Mouse (Mus musculus): ENCODE data around the gene Dis3l2. TPM values are rescaled to one million over a fixed set of nuclear protein-coding genes. Genes with fewer than 3 reads are reported as not detected.

The Dis3l2 gene
- polyA plus RNA-seq, 1 experiment from 2014 or later, result 23.0 TPM

GRCm38 (mm10) chr1:87059042-87059665, 355.5 kb downstream of the Dis3l2 start:
- no peak overlapping the region for H3K4me3 ChIP-seq (ENCODE audit: low read depth, low read length)
- H3K4me2 ChIP-seq (ENCODE audit: low read length), result no peak overlapping the region
- H3K27ac ChIP-seq (ENCODE audit: low read depth), result no peak overlapping the region
- 79% methylated on average over 8 of the region's 8 CpGs for WGBS
- DNase-seq (ENCODE audit: low spot score) (no peak), ATAC-seq (replicated peaks; ENCODE audit: low FRiP score, low TSS enrichment, low read depth) (no peak)
- H3K36me3 ChIP-seq (ENCODE audit: control insufficient read depth, insufficient read depth, low read length), result no peaks in the 10 kb centered on the region
- H3K27me3 ChIP-seq (replicated peaks; ENCODE audit: control insufficient read depth, insufficient read depth, low read length), result no peaks in the 10 kb centered on the region
- no peak overlapping the region for H3K9ac ChIP-seq (ENCODE audit: low read length)
- H3K9me3 ChIP-seq (ENCODE audit: control insufficient read depth, low read length), result no peaks in the 10 kb centered on the region
- H3K4me1 ChIP-seq (replicated peaks; ENCODE audit: control insufficient read depth, insufficient read depth, low read length), result no peaks in the 10 kb centered on the region; the same call in 1 of the 2 replicates

GRCm38 (mm10) chr1:87060913-87061312, 357.3 kb downstream of the Dis3l2 start:
- Histone ChIP-seq H3K4me1 (replicated peaks; ENCODE audit: control insufficient read depth, insufficient read depth, low read length) (no peaks in the 10 kb centered on the region), H3K36me3 (ENCODE audit: control insufficient read depth, insufficient read depth, low read length) (no peaks in the 10 kb centered on the region), H3K27ac (ENCODE audit: low read depth) (no peak overlapping the region), H3K9me3 (ENCODE audit: control insufficient read depth, low read length) (no peaks in the 10 kb centered on the region), H3K9ac (ENCODE audit: low read length) (no peak overlapping the region), H3K4me2 (ENCODE audit: low read length) (no peak overlapping the region), H3K4me3 (ENCODE audit: low read depth, low read length) (no peak overlapping the region), H3K27me3 (replicated peaks; ENCODE audit: control insufficient read depth, insufficient read depth, low read length) (no peaks in the 10 kb centered on the region)
- no peak for DNase-seq (ENCODE audit: low spot score)
- ATAC-seq (replicated peaks; ENCODE audit: low FRiP score, low TSS enrichment, low read depth), result no peak

- H3K27me3 ChIP-seq (replicated peaks; ENCODE audit: control insufficient read depth, insufficient read depth, low read length), result no peaks in the 10 kb centered on the region
- H3K9ac ChIP-seq (ENCODE audit: low read length), result no peak overlapping the region
- no peak overlapping the region for H3K4me2 ChIP-seq (ENCODE audit: low read length)
- WGBS, result 53% methylated on average over 16 of the region's 16 CpGs
- no peaks in the 10 kb centered on the region for H3K4me1 ChIP-seq (replicated peaks; ENCODE audit: control insufficient read depth, insufficient read depth, low read length)
- DNase-seq (ENCODE audit: low spot score) (peak; percentile 54), ATAC-seq (replicated peaks; ENCODE audit: low FRiP score, low TSS enrichment, low read depth) (0 out of 2 replicates have a peak, but pooled peaks have one; percentile 22)
- no peak overlapping the region for H3K4me3 ChIP-seq (ENCODE audit: low read depth, low read length)
- H3K9me3 ChIP-seq (ENCODE audit: control insufficient read depth, low read length), result no peaks in the 10 kb centered on the region
- no peak overlapping the region for H3K27ac ChIP-seq (ENCODE audit: low read depth)
- no peaks in the 10 kb centered on the region for H3K36me3 ChIP-seq (ENCODE audit: control insufficient read depth, insufficient read depth, low read length)
These were observed 367.1 kb downstream of the Dis3l2 start for GRCm38 (mm10) chr1:87070720-87071119.

GRCm38 (mm10) chr1:87073776-87074175, 370.2 kb downstream of the Dis3l2 start:
- Histone ChIP-seq H3K9me3 (ENCODE audit: control insufficient read depth, low read length) (no peaks in the 10 kb centered on the region), H3K9ac (ENCODE audit: low read length) (no peak overlapping the region), H3K36me3 (ENCODE audit: control insufficient read depth, insufficient read depth, low read length) (no peaks in the 10 kb centered on the region), H3K27ac (ENCODE audit: low read depth) (no peak overlapping the region), H3K27me3 (replicated peaks; ENCODE audit: control insufficient read depth, insufficient read depth, low read length) (no peaks in the 10 kb centered on the region), H3K4me1 (replicated peaks; ENCODE audit: control insufficient read depth, insufficient read depth, low read length) (no peaks in the 10 kb centered on the region), H3K4me3 (ENCODE audit: low read depth, low read length) (no peak overlapping the region), H3K4me2 (ENCODE audit: low read length) (no peak overlapping the region)
- DNase-seq (ENCODE audit: low spot score), result no peak
- ATAC-seq (replicated peaks; ENCODE audit: low FRiP score, low TSS enrichment, low read depth), result no peak
- WGBS, result 83% methylated on average over 8 of the region's 8 CpGs

GRCm38 (mm10) chr1:87086196-87086595, 382.6 kb downstream of the Dis3l2 start:
- Histone ChIP-seq H3K9me3 (ENCODE audit: control insufficient read depth, low read length) (no peaks in the 10 kb centered on the region), H3K36me3 (ENCODE audit: control insufficient read depth, insufficient read depth, low read length) (no peaks in the 10 kb centered on the region), H3K27ac (ENCODE audit: low read depth) (no peak overlapping the region), H3K4me3 (ENCODE audit: low read depth, low read length) (no peak overlapping the region), H3K27me3 (replicated peaks; ENCODE audit: control insufficient read depth, insufficient read depth, low read length) (no peaks in the 10 kb centered on the region), H3K4me2 (ENCODE audit: low read length) (no peak overlapping the region), H3K9ac (ENCODE audit: low read length) (no peak overlapping the region), H3K4me1 (replicated peaks; ENCODE audit: control insufficient read depth, insufficient read depth, low read length) (no peaks in the 10 kb centered on the region)
- ATAC-seq (replicated peaks; ENCODE audit: low FRiP score, low TSS enrichment, low read depth), result no peak
- 66% methylated on average over 4 of the region's 4 CpGs for WGBS
- DNase-seq (ENCODE audit: low spot score), result no peak

- Histone ChIP-seq H3K4me3 (ENCODE audit: low read depth, low read length) (no peak overlapping the region), H3K27me3 (replicated peaks; ENCODE audit: control insufficient read depth, insufficient read depth, low read length) (no peaks in the 10 kb centered on the region), H3K27ac (ENCODE audit: low read depth) (no peak overlapping the region), H3K36me3 (ENCODE audit: control insufficient read depth, insufficient read depth, low read length) (no peaks in the 10 kb centered on the region), H3K9me3 (ENCODE audit: control insufficient read depth, low read length) (no peaks in the 10 kb centered on the region), H3K9ac (ENCODE audit: low read length) (no peak overlapping the region), H3K4me2 (ENCODE audit: low read length) (no peak overlapping the region), H3K4me1 (replicated peaks; ENCODE audit: control insufficient read depth, insufficient read depth, low read length) (no peaks in the 10 kb centered on the region)
- DNase-seq (ENCODE audit: low spot score) (no peak), ATAC-seq (replicated peaks; ENCODE audit: low FRiP score, low TSS enrichment, low read depth) (no peak)
- 68% methylated on average over 17 of the region's 17 CpGs for WGBS
These were observed 383.4 kb downstream of the Dis3l2 start for GRCm38 (mm10) chr1:87086964-87087363.

GRCm38 (mm10) chr1:87089251-87089650, 385.6 kb downstream of the Dis3l2 start:
- H3K9ac ChIP-seq (ENCODE audit: low read length), result no peak overlapping the region
- H3K4me2 ChIP-seq (ENCODE audit: low read length), result no peak overlapping the region
- no peaks in the 10 kb centered on the region for H3K9me3 ChIP-seq (ENCODE audit: control insufficient read depth, low read length)
- H3K4me1 ChIP-seq (replicated peaks; ENCODE audit: control insufficient read depth, insufficient read depth, low read length), result no peaks in the 10 kb centered on the region
- 88% methylated on average over 11 of the region's 11 CpGs for WGBS
- no peaks in the 10 kb centered on the region for H3K27me3 ChIP-seq (replicated peaks; ENCODE audit: control insufficient read depth, insufficient read depth, low read length)
- ATAC-seq (replicated peaks; ENCODE audit: low FRiP score, low TSS enrichment, low read depth) (no peak), DNase-seq (ENCODE audit: low spot score) (no peak)
- no peak overlapping the region for H3K27ac ChIP-seq (ENCODE audit: low read depth)
- no peaks in the 10 kb centered on the region for H3K36me3 ChIP-seq (ENCODE audit: control insufficient read depth, insufficient read depth, low read length)
- H3K4me3 ChIP-seq (ENCODE audit: low read depth, low read length), result no peak overlapping the region

GRCm38 (mm10) chr1:87089828-87090227, 386.2 kb downstream of the Dis3l2 start, which contains the start of gene Alppl2:
TSS of gene Alppl2 (minus strand) at chr1:87089928.
- ATAC-seq (replicated peaks; ENCODE audit: low FRiP score, low TSS enrichment, low read depth) (no peak), DNase-seq (ENCODE audit: low spot score) (no peak)
- Histone ChIP-seq H3K4me2 (ENCODE audit: low read length) (no peak within 1 kb of the TSS), H3K36me3 (ENCODE audit: control insufficient read depth, insufficient read depth, low read length) (no peaks in the 10 kb centered on the region), H3K9ac (ENCODE audit: low read length) (no peak within 1 kb of the TSS), H3K27me3 (replicated peaks; ENCODE audit: control insufficient read depth, insufficient read depth, low read length) (no peaks in the 10 kb centered on the region), H3K4me1 (replicated peaks; ENCODE audit: control insufficient read depth, insufficient read depth, low read length) (no peaks in the 10 kb centered on the region), H3K9me3 (ENCODE audit: control insufficient read depth, low read length) (no peaks in the 10 kb centered on the region), H3K4me3 (ENCODE audit: low read depth, low read length) (no peak within 1 kb of the TSS), H3K27ac (ENCODE audit: low read depth) (no peak within 1 kb of the TSS)
- WGBS, result 84% methylated on average over 4 of the region's 4 CpGs

GRCm38 (mm10) chr1:87095642-87096041, 392.0 kb downstream of the Dis3l2 start:
- Histone ChIP-seq H3K9ac (ENCODE audit: low read length) (no peak overlapping the region), H3K9me3 (ENCODE audit: control insufficient read depth, low read length) (no peaks in the 10 kb centered on the region), H3K27me3 (replicated peaks; ENCODE audit: control insufficient read depth, insufficient read depth, low read length) (no peaks in the 10 kb centered on the region), H3K36me3 (ENCODE audit: control insufficient read depth, insufficient read depth, low read length) (no peaks in the 10 kb centered on the region), H3K4me1 (replicated peaks; ENCODE audit: control insufficient read depth, insufficient read depth, low read length) (no peaks in the 10 kb centered on the region), H3K27ac (ENCODE audit: low read depth) (no peak overlapping the region), H3K4me2 (ENCODE audit: low read length) (no peak overlapping the region), H3K4me3 (ENCODE audit: low read depth, low read length) (no peak overlapping the region)
- 84% methylated on average over 8 of the region's 8 CpGs for WGBS
- DNase-seq (ENCODE audit: low spot score), result no peak
- ATAC-seq (replicated peaks; ENCODE audit: low FRiP score, low TSS enrichment, low read depth), result no peak
